Mouse (Mus musculus): Measurements from ENCODE around the gene Vmn1r213. TPM values are rescaled to one million over a fixed set of nuclear protein-coding genes. Genes with fewer than 3 reads are reported as not detected.

The Vmn1r213 gene
- not detected in 2 replicates for polyA plus RNA-seq (2014; fragmentation: Nextera tagmentation; extraction: Ambion mirVana)

DNA sequence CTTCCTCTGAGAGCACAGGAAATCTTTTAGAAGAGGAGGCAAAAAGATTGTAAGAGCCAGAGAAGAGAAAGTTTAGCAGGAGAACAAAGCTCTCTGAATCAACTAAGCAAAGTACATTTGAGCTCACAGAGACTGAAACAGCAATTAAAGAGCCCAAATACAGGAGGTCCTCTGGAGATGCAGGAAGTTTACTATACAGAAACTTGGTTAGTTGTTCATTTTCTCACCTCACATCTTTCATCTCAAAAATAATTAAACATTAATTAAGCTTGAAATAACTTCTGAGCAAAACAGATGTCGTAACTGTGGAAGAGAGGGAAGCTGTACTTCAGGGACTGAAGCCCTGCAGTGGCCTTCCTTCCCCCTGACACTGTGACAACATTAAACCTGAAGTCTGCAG is at the start of gene Vmn1r213:
TSS of gene Vmn1r213 (plus strand) at position 301 of the 400 bp plus-strand sequence.
- no peak within 1 kb of the TSS for H3K4me3 ChIP-seq (ENCODE audit: low read depth, low read length)
- WGBS, result 67% methylated on average over 1 of the region's 1 CpGs
- H3K4me2 ChIP-seq (ENCODE audit: low read depth, low read length), result no peak within 1 kb of the TSS
- H3K4me1 ChIP-seq (ENCODE audit: control insufficient read depth, insufficient read depth, low read length), result no peaks in the 10 kb centered on the region
- ATAC-seq (ENCODE audit: low read depth), result no peak
- no peaks in the 10 kb centered on the region for H3K27me3 ChIP-seq (ENCODE audit: control insufficient read depth, insufficient read depth, low read length)
- H3K27ac ChIP-seq (ENCODE audit: low read depth, low read length), result no peak within 1 kb of the TSS
- H3K9me3 ChIP-seq (ENCODE audit: control insufficient read depth, low read length), result no peaks in the 10 kb centered on the region
- H3K36me3 ChIP-seq (ENCODE audit: control insufficient read depth, insufficient read depth, low read length), result no peaks in the 10 kb centered on the region
- H3K9ac ChIP-seq (replicated peaks; ENCODE audit: low read depth, low read length), result no peak within 1 kb of the TSS

DNA sequence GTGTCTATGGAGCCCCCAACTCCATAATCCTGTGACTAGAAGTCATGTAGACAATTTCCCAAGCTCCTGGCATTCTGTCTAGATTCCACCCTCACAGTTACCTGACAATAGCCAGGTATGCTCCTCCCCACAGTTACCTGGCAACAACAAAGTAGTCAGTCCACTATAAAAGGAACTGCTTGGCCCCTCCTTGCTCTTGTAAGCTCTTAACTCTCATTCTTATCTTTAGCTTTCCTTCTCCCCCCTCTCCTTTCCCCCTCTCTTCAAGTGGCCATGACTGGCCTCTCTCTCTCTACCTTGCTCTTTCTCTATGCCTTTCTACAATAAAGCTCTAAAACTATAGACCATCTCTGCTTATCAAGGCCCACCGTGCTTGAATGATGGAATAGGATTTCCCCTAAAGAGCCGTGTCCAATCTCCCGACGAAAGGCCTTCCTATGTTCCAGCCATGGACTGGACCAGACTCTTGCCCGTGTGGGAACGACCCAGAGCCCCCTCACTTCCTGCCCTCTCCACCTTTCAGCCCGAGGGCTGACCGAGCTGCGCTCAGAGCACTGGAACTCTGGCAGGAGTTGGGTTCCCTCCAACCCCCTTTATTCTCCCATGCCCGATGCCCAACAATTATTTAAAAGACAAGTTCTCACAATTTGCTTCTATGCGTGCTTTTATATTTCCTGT is 17.1 kb upstream of the Vmn1r213 start:
- H3K9me3 ChIP-seq (ENCODE audit: control insufficient read depth, low read length), result no peaks in the 10 kb centered on the region
- H3K9ac ChIP-seq (replicated peaks; ENCODE audit: low read depth, low read length), result no peak overlapping the region
- ATAC-seq (ENCODE audit: low read depth), result no peak
- H3K36me3 ChIP-seq (ENCODE audit: control insufficient read depth, insufficient read depth, low read length), result no peaks in the 10 kb centered on the region
- no peak overlapping the region for H3K4me3 ChIP-seq (ENCODE audit: low read depth, low read length)
- WGBS, result 93% methylated on average over 11 of the region's 11 CpGs
- no peak overlapping the region for H3K27ac ChIP-seq (ENCODE audit: low read depth, low read length)
- H3K27me3 ChIP-seq (ENCODE audit: control insufficient read depth, insufficient read depth, low read length), result no peaks in the 10 kb centered on the region
- no peak overlapping the region for H3K4me2 ChIP-seq (ENCODE audit: low read depth, low read length)
- H3K4me1 ChIP-seq (ENCODE audit: control insufficient read depth, insufficient read depth, low read length), result no peaks in the 10 kb centered on the region

DNA sequence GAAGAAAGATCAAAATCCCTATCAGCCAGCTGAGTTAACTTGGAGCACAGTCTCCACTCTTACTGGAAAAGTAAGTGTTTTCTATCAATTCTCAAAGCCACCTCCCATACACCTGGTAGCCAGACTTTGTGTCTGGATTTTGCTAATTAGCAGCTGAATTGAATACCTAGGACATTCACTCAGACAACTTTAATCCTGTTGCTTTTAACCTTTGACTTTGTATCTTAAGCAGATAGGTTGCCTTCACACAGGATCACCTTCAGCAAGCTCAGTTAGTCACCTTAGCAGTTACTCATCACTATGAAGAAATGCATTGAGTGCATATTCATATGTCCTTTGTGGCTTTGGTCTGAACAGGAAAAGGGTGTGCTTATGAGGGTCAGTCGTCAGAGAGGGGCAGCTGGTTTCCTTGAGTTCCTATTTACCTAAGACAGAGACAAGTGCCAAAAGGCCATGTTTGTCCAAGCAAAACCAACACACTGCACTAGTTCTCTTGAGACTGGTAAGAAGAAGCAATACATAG is 15.2 kb upstream of the Vmn1r213 start:
- H3K27me3 ChIP-seq (ENCODE audit: control insufficient read depth, insufficient read depth, low read length), result no peaks in the 10 kb centered on the region
- H3K4me2 ChIP-seq (ENCODE audit: low read depth, low read length), result no peak overlapping the region
- no peaks in the 10 kb centered on the region for H3K4me1 ChIP-seq (ENCODE audit: control insufficient read depth, insufficient read depth, low read length)
- no peaks in the 10 kb centered on the region for H3K36me3 ChIP-seq (ENCODE audit: control insufficient read depth, insufficient read depth, low read length)
- ATAC-seq (ENCODE audit: low read depth), result no peak
- no peak overlapping the region for H3K9ac ChIP-seq (replicated peaks; ENCODE audit: low read depth, low read length)
- H3K4me3 ChIP-seq (ENCODE audit: low read depth, low read length), result no peak overlapping the region
- H3K9me3 ChIP-seq (ENCODE audit: control insufficient read depth, low read length), result no peaks in the 10 kb centered on the region
- WGBS, result 52% methylated on average over 1 of the region's 1 CpGs
- H3K27ac ChIP-seq (ENCODE audit: low read depth, low read length), result no peak overlapping the region

DNA sequence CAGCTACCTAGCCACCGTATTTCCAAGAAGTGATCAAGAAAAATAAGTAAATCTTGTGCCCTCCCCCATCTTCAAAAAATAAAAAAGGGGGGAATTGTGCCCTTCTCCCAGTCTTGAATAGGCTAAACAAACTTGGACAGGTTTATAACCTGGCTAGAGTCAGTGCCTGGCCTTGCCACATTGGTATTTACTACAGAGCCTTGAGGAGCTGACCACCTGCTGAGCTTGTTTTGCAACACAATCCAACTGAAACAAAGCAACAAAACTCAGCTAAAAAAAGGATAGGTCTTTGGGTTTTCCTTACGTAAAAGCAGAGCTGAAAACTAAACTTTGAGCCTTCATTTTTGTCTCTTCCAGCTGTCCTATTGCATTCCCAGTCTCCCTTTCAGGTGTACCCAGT is 14.7 kb upstream of the Vmn1r213 start:
- H3K4me3 ChIP-seq (ENCODE audit: low read depth, low read length), result no peak overlapping the region
- no peaks in the 10 kb centered on the region for H3K9me3 ChIP-seq (ENCODE audit: control insufficient read depth, low read length)

DNA sequence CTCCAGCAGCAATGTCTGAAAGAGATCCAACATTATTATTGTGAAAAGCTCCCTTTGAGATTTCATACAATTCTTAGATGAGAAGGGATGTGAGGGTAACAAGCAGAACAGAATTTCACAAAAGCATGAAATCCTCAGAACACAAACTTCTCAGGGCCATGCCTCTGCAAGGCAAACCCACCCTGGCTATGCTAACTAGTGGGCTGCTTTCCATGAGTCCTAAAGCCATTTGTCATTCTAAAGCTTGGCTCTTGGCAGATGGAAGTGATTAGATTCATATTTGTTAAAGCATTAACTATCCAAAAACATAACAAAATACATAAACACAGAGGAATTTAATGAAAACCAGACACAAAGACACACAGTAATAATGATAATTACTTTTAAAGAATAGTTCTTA is 10.7 kb downstream of the Vmn1r213 start:
- no peak overlapping the region for H3K9ac ChIP-seq (replicated peaks; ENCODE audit: low read depth, low read length)
- H3K4me1 ChIP-seq (ENCODE audit: control insufficient read depth, insufficient read depth, low read length), result no peaks in the 10 kb centered on the region
- no peaks in the 10 kb centered on the region for H3K27me3 ChIP-seq (ENCODE audit: control insufficient read depth, insufficient read depth, low read length)
- H3K9me3 ChIP-seq (ENCODE audit: control insufficient read depth, low read length), result no peaks in the 10 kb centered on the region
- H3K36me3 ChIP-seq (ENCODE audit: control insufficient read depth, insufficient read depth, low read length), result no peaks in the 10 kb centered on the region
- no peak overlapping the region for H3K4me3 ChIP-seq (ENCODE audit: low read depth, low read length)
- H3K4me2 ChIP-seq (ENCODE audit: low read depth, low read length), result no peak overlapping the region
- ATAC-seq (ENCODE audit: low read depth), result no peak
- H3K27ac ChIP-seq (ENCODE audit: low read depth, low read length), result no peak overlapping the region

More for the DNA sequence above, 14.7 kb upstream of the Vmn1r213 start:
- Histone ChIP-seq H3K9ac (replicated peaks; ENCODE audit: low read depth, low read length) (no peak overlapping the region), H3K27ac (ENCODE audit: low read depth, low read length) (no peak overlapping the region), H3K27me3 (ENCODE audit: control insufficient read depth, insufficient read depth, low read length) (no peaks in the 10 kb centered on the region), H3K4me1 (ENCODE audit: control insufficient read depth, insufficient read depth, low read length) (no peaks in the 10 kb centered on the region), H3K36me3 (ENCODE audit: control insufficient read depth, insufficient read depth, low read length) (no peaks in the 10 kb centered on the region), H3K4me2 (ENCODE audit: low read depth, low read length) (no peak overlapping the region)
- no peak for ATAC-seq (ENCODE audit: low read depth)
- WGBS, result 45% methylated on average over 2 of the region's 2 CpGs

DNA sequence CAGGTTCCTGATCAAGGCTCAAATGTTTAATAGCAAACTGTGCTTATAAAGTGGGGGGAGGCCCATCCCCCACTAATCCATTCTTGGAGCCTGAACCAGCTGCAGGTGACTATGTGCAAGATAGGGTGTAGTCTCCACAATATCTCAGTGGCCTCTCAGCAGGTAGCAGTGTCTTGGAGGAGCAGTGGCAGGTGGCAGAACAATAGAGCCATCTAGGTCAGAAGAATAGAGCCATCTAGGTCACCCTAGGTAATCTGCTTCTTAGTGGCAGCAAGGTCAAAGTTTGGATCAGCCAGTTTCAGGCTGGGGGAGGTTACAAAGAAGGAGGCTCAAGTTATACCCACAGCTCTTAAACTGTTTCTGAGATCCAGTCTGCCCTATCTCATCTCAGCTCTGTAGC is 17.4 kb downstream of the Vmn1r213 start:
- no peak overlapping the region for H3K4me3 ChIP-seq (ENCODE audit: low read depth, low read length)
- no peak overlapping the region for H3K4me2 ChIP-seq (ENCODE audit: low read depth, low read length)
- H3K36me3 ChIP-seq (ENCODE audit: control insufficient read depth, insufficient read depth, low read length), result no peaks in the 10 kb centered on the region
- ATAC-seq (ENCODE audit: low read depth), result no peak
- no peak overlapping the region for H3K27ac ChIP-seq (ENCODE audit: low read depth, low read length)
- H3K9ac ChIP-seq (replicated peaks; ENCODE audit: low read depth, low read length), result no peak overlapping the region
- H3K9me3 ChIP-seq (ENCODE audit: control insufficient read depth, low read length), result no peaks in the 10 kb centered on the region
- H3K27me3 ChIP-seq (ENCODE audit: control insufficient read depth, insufficient read depth, low read length), result no peaks in the 10 kb centered on the region
- no peaks in the 10 kb centered on the region for H3K4me1 ChIP-seq (ENCODE audit: control insufficient read depth, insufficient read depth, low read length)

DNA sequence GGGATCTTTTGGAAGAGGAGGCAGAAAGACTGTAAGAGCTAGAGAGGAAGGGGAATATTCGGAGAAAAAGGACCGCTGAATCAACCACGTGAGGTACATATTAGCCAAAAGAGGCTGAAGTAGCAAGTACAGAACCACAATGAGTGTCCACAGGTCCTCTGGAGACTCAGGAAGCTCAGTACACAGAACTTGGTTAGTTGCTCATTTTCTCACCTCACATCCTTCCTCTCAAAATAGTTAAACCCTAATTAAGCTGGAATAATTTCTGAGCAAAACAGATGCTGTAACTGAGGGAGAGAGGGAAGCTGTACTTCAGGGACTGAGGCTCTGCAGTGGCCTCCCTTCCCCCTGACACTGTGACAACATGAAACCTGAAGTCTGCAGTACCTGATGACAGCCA is 22.7 kb downstream of the Vmn1r213 start, which contains the start of gene Vmn1r214:
TSS of gene Vmn1r214 (plus strand) at position 301 of the 400 bp plus-strand sequence.
- Histone ChIP-seq H3K9me3 (ENCODE audit: control insufficient read depth, low read length) (no peaks in the 10 kb centered on the region), H3K27me3 (ENCODE audit: control insufficient read depth, insufficient read depth, low read length) (no peaks in the 10 kb centered on the region), H3K4me2 (ENCODE audit: low read depth, low read length) (no peak within 1 kb of the TSS), H3K27ac (ENCODE audit: low read depth, low read length) (no peak within 1 kb of the TSS), H3K36me3 (ENCODE audit: control insufficient read depth, insufficient read depth, low read length) (no peaks in the 10 kb centered on the region), H3K4me1 (ENCODE audit: control insufficient read depth, insufficient read depth, low read length) (no peaks in the 10 kb centered on the region), H3K4me3 (ENCODE audit: low read depth, low read length) (no peak within 1 kb of the TSS), H3K9ac (replicated peaks; ENCODE audit: low read depth, low read length) (no peak within 1 kb of the TSS)
- 93% methylated on average over 3 of the region's 3 CpGs for WGBS
- no peak for ATAC-seq (ENCODE audit: low read depth)

DNA sequence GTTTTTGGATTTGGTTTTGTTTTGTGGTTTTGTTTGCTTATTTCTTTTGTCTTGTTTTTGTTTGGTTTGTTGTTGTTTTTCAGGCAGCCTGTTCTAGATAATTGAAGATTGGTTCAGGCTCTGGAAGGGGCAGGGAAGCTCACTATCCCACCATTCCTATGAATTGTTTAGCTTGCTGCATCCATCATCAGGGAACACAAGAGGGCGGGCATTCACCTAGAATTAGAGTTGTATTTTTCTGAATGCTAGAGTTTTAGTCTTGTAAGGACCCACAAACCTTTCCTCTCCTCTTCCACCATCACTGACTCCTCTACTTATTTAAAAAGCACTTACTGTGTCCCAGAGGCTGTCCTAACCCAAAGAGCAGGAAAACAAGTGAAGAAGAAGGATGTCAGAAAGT is 50.3 kb downstream of the Vmn1r213 start:
- H3K9me3 ChIP-seq (ENCODE audit: control insufficient read depth, low read length), result no peaks in the 10 kb centered on the region
- no peak overlapping the region for H3K9ac ChIP-seq (replicated peaks; ENCODE audit: low read depth, low read length)
- H3K27ac ChIP-seq (ENCODE audit: low read depth, low read length), result no peak overlapping the region
- H3K4me1 ChIP-seq (ENCODE audit: control insufficient read depth, insufficient read depth, low read length), result no peaks in the 10 kb centered on the region
- H3K36me3 ChIP-seq (ENCODE audit: control insufficient read depth, insufficient read depth, low read length), result no peaks in the 10 kb centered on the region
- ATAC-seq (ENCODE audit: low read depth), result no peak
- WGBS, result 52% methylated on average over 1 of the region's 1 CpGs
- H3K4me3 ChIP-seq (ENCODE audit: low read depth, low read length), result no peak overlapping the region
- no peak overlapping the region for H3K4me2 ChIP-seq (ENCODE audit: low read depth, low read length)
- H3K27me3 ChIP-seq (ENCODE audit: control insufficient read depth, insufficient read depth, low read length), result no peaks in the 10 kb centered on the region

Measured in neural tube, embryonic 14.5 days (tissue).